ENCODE assay signal across 19 mouse cellular contexts in genomic region chr9:82012991-82013390, GRCm38 (mm10).
"Had no signal": no experiment of that assay in that cellular context is flagged by ENCODE, and none has a peak within 500 bp of the region (broad histone marks: within the 10 kb centered on the region; RNA-seq: fewer than 3 reads in every experiment).

No protein-coding gene starts in this region.

- H3K27me3 ChIP-seq: intestine, embryonic 15.5 days; kidney, embryonic 15.5 days; limb, embryonic 12.5 days; liver, embryonic 13.5 days; neural tube, embryonic 13.5 days; stomach, embryonic 15.5 days had no signal

- H3K9me3 ChIP-seq: intestine, embryonic 15.5 days; kidney, embryonic 15.5 days; limb, embryonic 12.5 days; liver, embryonic 13.5 days; neural tube, embryonic 13.5 days; stomach, embryonic 15.5 days had no signal

- H3K36me3 ChIP-seq: intestine, embryonic 15.5 days; kidney, embryonic 15.5 days; limb, embryonic 12.5 days; liver, embryonic 13.5 days; neural tube, embryonic 13.5 days; stomach, embryonic 15.5 days had no signal

- H3K4me3 ChIP-seq: intestine, embryonic 15.5 days; kidney, embryonic 15.5 days; left cerebral cortex, adult 2 months; limb, embryonic 12.5 days; liver, embryonic 13.5 days; myocyte; neural tube, embryonic 13.5 days; stomach, embryonic 15.5 days had no signal

- H3K27ac ChIP-seq: intestine, embryonic 15.5 days; kidney, embryonic 15.5 days; left cerebral cortex, adult 2 months; limb, embryonic 12.5 days; liver, embryonic 13.5 days; neural tube, embryonic 13.5 days; stomach, embryonic 15.5 days had no signal

- DNase-seq: kidney, adult 11 months; kidney, postnatal 10 days; kidney, postnatal 36 days; layer of hippocampus, postnatal 36 days; liver, embryonic 13.5 days; lung, adult 2 months; lung, postnatal 14 days; lung, postnatal 4 days; retina, postnatal 1 day; right cerebral cortex, postnatal 25 days; spleen, adult 18-20 months; thymus, postnatal 25 days had no signal

- H3K4me2 ChIP-seq: intestine, embryonic 15.5 days; kidney, embryonic 15.5 days; limb, embryonic 12.5 days; liver, embryonic 13.5 days; neural tube, embryonic 13.5 days; stomach, embryonic 15.5 days had no signal

- H3K9ac ChIP-seq: intestine, embryonic 15.5 days; kidney, embryonic 15.5 days; limb, embryonic 12.5 days; liver, embryonic 13.5 days; neural tube, embryonic 13.5 days; stomach, embryonic 15.5 days had no signal

- ATAC-seq: intestine, embryonic 15.5 days had no signal

- H3K4me1 ChIP-seq: intestine, embryonic 15.5 days; kidney, embryonic 15.5 days; limb, embryonic 12.5 days; liver, embryonic 13.5 days; neural tube, embryonic 13.5 days; stomach, embryonic 15.5 days had no signal
